Mouse (Mus musculus): ENCODE data around the gene Acpp.

DNA sequence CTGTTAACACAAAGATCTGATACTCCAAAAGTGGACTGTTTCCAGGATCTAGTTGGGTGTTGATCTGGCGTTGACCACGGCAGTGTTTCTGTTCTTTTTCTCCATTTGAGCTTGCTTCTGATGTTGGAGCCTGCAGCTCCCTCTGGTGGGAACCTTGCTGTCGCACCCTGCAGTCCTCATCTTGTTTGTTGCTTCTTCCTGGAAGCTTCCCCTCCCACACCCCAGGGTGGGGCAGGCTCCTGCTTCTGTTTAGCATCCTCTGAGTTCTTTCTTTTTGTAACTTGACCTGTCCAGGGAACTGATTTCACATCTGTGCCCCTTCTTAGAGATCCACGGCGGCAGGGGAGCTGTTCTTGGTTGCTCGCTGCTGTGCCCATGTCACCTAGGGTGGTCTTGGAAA, 35.7 kb upstream of the Acpp start:
- peak; percentile 89 for TF ChIP-seq CTCF (conservative IDR thresholded peaks at IDR 0.05; ENCODE audit: insufficient read depth, insufficient read length, low read depth, low read length)
- no peak for TF ChIP-seq POLR2A (IDR thresholded peaks at IDR 0.05; ENCODE audit: low read depth, low read length)

All from kidney, adult 2 months (tissue).